Mouse (Mus musculus): ENCODE measurements around the gene Hmgb1. TPM values are rescaled to one million over a fixed set of nuclear protein-coding genes. Genes with fewer than 3 reads are reported as not detected.

Hmgb1 gene
- polyA plus RNA-seq, 1 experiment from 2014 or later = 439 TPM

DNA sequence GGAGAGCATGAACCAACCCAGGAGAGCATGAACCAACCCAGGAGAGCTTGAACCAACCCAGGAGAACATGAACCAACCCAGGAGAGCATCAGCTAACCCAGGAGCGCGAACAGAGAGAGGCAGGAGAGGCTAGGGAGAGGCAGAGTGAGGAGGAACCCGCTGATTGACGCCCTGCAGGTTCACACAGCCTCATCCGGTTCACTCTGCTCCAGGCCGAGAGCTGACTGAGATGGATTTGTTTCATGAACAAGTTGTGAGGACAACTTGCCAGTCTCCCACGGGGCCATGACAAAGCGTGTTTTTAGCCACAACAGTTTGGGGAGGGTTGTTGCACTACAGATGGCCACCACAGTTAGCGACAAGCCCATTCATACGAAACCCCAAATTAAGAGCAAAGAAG, 12.0 kb downstream of the Hmgb1 start:
- no peak overlapping the region for H3K4me3 ChIP-seq (ENCODE audit: low read depth, low read length)
- whole genome bisulfite sequencing (ENCODE audit: insufficient replicate concordance) = 67% methylated on average over 10 of the region's 10 CpGs
- TF ChIP-seq EP300 (IDR thresholded peaks at IDR 0.05; ENCODE audit: low read depth) = no peak
- TF ChIP-seq CTCF (IDR thresholded peaks at IDR 0.05; ENCODE audit: low read depth) = no peak
- no peaks in the 10 kb centered on the region for H3K36me3 ChIP-seq (replicated peaks; ENCODE audit: insufficient read depth, low read length)
- no peak for DNase-seq
- H3K4me1 ChIP-seq (ENCODE audit: insufficient read depth) = no peaks in the 10 kb centered on the region
- no peak overlapping the region for H3K4me2 ChIP-seq (ENCODE audit: low read depth, low read length)
- H3K27me3 ChIP-seq (ENCODE audit: insufficient read depth, low read length) = no peaks in the 10 kb centered on the region
- H3K27ac ChIP-seq (ENCODE audit: low read depth) = no peak overlapping the region
- ATAC-seq = no peak
- H3K9ac ChIP-seq (replicated peaks) = no peak overlapping the region
- H3K9me3 ChIP-seq (ENCODE audit: low read length) = no peaks in the 10 kb centered on the region

DNA sequence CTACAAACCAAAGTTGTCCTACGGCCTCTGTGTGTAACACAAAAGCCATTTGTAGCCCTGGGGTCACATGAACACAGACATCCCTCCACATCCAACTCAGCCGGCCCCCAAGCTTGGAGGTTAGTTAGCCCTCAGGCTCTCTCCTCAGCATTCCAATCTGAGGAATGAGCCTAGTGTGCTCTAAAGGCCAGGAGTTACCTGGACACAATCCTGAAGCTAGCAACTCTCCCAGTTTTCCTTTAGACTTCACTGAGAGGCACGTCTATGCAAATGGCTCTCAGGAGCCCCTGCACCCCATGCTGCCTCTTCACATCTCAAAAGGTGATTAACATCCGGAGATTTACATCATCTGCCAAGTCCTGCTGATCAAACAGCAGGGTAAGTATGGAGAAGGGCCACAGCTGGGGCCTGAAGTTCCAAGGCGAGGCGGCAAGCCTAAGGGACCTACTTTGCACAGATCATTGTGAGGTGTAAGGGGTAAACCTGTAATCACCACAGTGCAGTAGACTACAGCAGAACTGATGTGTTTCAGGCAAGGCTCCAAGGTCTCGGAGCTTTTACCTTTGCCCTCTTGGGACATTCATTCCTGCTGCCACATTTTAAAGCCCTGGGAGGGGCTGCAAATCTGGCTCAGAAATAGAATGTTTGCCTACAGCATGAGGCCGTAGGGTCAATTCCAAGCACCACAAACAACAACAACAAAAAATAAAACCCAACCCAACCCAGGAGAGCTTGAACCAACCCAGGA, 13.3 kb downstream of the Hmgb1 start:
- no peak overlapping the region for H3K4me2 ChIP-seq (ENCODE audit: low read depth, low read length)
- 64% methylated on average over 8 of the region's 8 CpGs for WGBS (ENCODE audit: insufficient replicate concordance)
- no peaks in the 10 kb centered on the region for H3K36me3 ChIP-seq (replicated peaks; ENCODE audit: insufficient read depth, low read length)
- H3K9me3 ChIP-seq (ENCODE audit: low read length) = no peaks in the 10 kb centered on the region
- H3K27ac ChIP-seq (ENCODE audit: low read depth) = peak overlapping the region; percentile 24
- H3K4me3 ChIP-seq (ENCODE audit: low read depth, low read length) = no peak overlapping the region
- H3K27me3 ChIP-seq (ENCODE audit: insufficient read depth, low read length) = no peaks in the 10 kb centered on the region
- ATAC-seq (peak; percentile 49; the same call in 1 of the 2 replicates), DNase-seq (no peak)
- TF ChIP-seq CTCF (IDR thresholded peaks at IDR 0.05; ENCODE audit: low read depth) = no peak
- no peak overlapping the region for H3K9ac ChIP-seq (replicated peaks)
- no peaks in the 10 kb centered on the region for H3K4me1 ChIP-seq (ENCODE audit: insufficient read depth)

- Histone ChIP-seq H3K9me3 (ENCODE audit: low read length) (no peaks in the 10 kb centered on the region), H3K36me3 (replicated peaks; ENCODE audit: insufficient read depth, low read length) (no peaks in the 10 kb centered on the region), H3K4me3 (ENCODE audit: low read depth, low read length) (no peak overlapping the region), H3K9ac (replicated peaks) (no peak overlapping the region), H3K27ac (ENCODE audit: low read depth) (no peak overlapping the region), H3K4me2 (ENCODE audit: low read depth, low read length) (no peak overlapping the region), H3K4me1 (ENCODE audit: insufficient read depth) (peaks cover 7% of the 10 kb centered on the region), H3K27me3 (ENCODE audit: insufficient read depth, low read length) (no peaks in the 10 kb centered on the region)
- DNase-seq (no peak), ATAC-seq (no peak)
- TF ChIP-seq CTCF (IDR thresholded peaks at IDR 0.05; ENCODE audit: low read depth) (no peak), EP300 (IDR thresholded peaks at IDR 0.05; ENCODE audit: low read depth) (no peak)
- 88% methylated on average over 9 of the region's 9 CpGs for WGBS (ENCODE audit: insufficient replicate concordance)
Observed at GRCm38 (mm10) chr5:149168816-149169215, 15.5 kb downstream of the Hmgb1 start.

DNA sequence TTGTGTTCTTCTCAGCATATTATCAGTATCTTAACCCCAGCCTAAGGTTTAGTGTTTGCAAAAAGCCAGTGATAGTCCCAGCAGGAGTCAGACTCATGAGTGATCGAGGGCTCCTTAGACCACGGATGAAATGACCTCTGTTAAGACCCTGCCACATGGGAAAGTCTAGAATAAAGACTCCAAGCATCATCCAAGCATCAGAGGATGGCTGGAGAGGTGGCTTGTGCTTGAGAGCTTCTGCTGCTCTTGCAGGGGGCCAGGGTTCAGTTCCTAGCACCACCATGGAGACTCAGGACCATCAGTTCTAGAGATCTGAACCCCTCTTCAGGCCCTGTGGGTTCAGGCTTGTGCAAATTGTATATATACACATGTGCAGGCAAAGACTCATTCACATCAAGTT, 16.2 kb downstream of the Hmgb1 start:
- Histone ChIP-seq H3K4me3 (ENCODE audit: low read depth, low read length) (no peak overlapping the region), H3K27me3 (ENCODE audit: insufficient read depth, low read length) (no peaks in the 10 kb centered on the region), H3K4me1 (ENCODE audit: insufficient read depth) (peaks cover 7% of the 10 kb centered on the region), H3K27ac (ENCODE audit: low read depth) (no peak overlapping the region), H3K4me2 (ENCODE audit: low read depth, low read length) (no peak overlapping the region), H3K9ac (replicated peaks) (no peak overlapping the region), H3K9me3 (ENCODE audit: low read length) (no peaks in the 10 kb centered on the region), H3K36me3 (replicated peaks; ENCODE audit: insufficient read depth, low read length) (no peaks in the 10 kb centered on the region)
- ATAC-seq (no peak), DNase-seq (no peak)
- no peak for TF ChIP-seq CTCF (IDR thresholded peaks at IDR 0.05; ENCODE audit: low read depth)
- no peak for TF ChIP-seq EP300 (IDR thresholded peaks at IDR 0.05; ENCODE audit: low read depth)
- 78% methylated on average over 2 of the region's 2 CpGs for WGBS (ENCODE audit: insufficient replicate concordance)

DNA sequence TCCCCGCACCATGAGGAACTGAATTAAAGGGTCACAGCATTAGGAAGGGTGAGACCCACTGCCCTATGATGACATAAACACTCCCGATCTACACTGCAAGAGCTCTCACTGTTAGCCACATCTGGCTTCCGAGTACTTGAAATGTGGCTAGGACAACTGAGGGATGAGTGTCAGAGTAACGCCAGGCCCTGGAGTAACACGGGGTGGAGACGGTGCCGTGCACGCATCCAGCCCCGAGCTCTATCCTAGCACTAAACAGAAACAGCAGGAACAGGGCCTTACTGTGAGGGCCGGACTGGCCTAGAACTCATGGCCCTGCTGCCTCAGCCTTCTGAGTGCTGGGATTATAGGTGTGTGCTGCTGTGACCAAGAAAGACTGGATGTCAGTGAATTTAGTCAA, 18.3 kb downstream of the Hmgb1 start:
- 89% methylated on average over 10 of the region's 10 CpGs for WGBS (ENCODE audit: insufficient replicate concordance)
- TF ChIP-seq EP300 (IDR thresholded peaks at IDR 0.05; ENCODE audit: low read depth) (no peak), CTCF (IDR thresholded peaks at IDR 0.05; ENCODE audit: low read depth) (no peak)

DNA sequence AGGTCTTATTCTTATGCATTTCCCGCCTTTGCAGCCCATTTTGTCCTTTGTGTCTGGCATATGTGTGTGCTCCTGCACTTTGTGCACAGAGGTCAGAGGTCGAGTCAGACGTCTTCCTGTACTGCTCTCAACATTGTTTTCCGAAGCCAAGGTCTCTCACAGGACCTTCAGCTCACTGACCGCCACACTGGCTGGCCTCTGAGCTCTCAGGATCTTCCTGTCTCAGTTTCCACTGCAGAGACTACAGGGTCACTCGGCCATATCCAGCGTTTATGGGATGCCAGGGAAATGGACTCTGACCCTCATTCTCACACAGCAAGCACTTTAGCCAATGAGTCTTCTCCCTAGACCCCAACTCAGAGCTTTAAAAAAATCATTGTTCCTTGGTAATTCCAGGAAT, 19.4 kb downstream of the Hmgb1 start:
- Histone ChIP-seq H3K4me2 (ENCODE audit: low read depth, low read length) (no peak overlapping the region), H3K36me3 (replicated peaks; ENCODE audit: insufficient read depth, low read length) (no peaks in the 10 kb centered on the region), H3K9ac (replicated peaks) (no peak overlapping the region), H3K4me3 (ENCODE audit: low read depth, low read length) (no peak overlapping the region), H3K9me3 (ENCODE audit: low read length) (no peaks in the 10 kb centered on the region), H3K27ac (ENCODE audit: low read depth) (0 out of 2 replicates have a peak overlapping the region, but pooled peaks have one; percentile 18), H3K27me3 (ENCODE audit: insufficient read depth, low read length) (no peaks in the 10 kb centered on the region), H3K4me1 (ENCODE audit: insufficient read depth) (peaks cover 7% of the 10 kb centered on the region)
- no peak for DNase-seq
- WGBS (ENCODE audit: insufficient replicate concordance) = 45% methylated on average over 7 of the region's 7 CpGs
- peak; percentile 67 for ATAC-seq
- TF ChIP-seq CTCF (IDR thresholded peaks at IDR 0.05; ENCODE audit: low read depth) = no peak
- no peak for TF ChIP-seq EP300 (IDR thresholded peaks at IDR 0.05; ENCODE audit: low read depth)

More for the DNA sequence above, 18.3 kb downstream of the Hmgb1 start:
- ATAC-seq = no peak
- H3K27me3 ChIP-seq (ENCODE audit: insufficient read depth, low read length) = no peaks in the 10 kb centered on the region
- H3K27ac ChIP-seq (ENCODE audit: low read depth) = no peak overlapping the region
- H3K36me3 ChIP-seq (replicated peaks; ENCODE audit: insufficient read depth, low read length) = no peaks in the 10 kb centered on the region
- H3K9me3 ChIP-seq (ENCODE audit: low read length) = no peaks in the 10 kb centered on the region
- peaks cover 7% of the 10 kb centered on the region for H3K4me1 ChIP-seq (ENCODE audit: insufficient read depth)
- H3K9ac ChIP-seq (replicated peaks) = no peak overlapping the region
- H3K4me2 ChIP-seq (ENCODE audit: low read depth, low read length) = no peak overlapping the region
- DNase-seq = no peak
- H3K4me3 ChIP-seq (ENCODE audit: low read depth, low read length) = no peak overlapping the region

All from liver, postnatal 0 days (tissue).